Mouse (Mus musculus) limb, embryonic 13.5 days (tissue): ENCODE results near the gene Aldh3a1. TPM values are rescaled to one million over a fixed set of nuclear protein-coding genes. Genes with fewer than 3 reads are reported as not detected.
A peak's percentile ranks its signal among the peaks of the same experiment; 100 is the strongest.

Source experiments
- ATAC-seq: fragments of 200-750 bp; cut with Nextera tagmentation; 2 replicates; pipeline ENCODE4 v1.8.0; 2017; ENCODE audit warnings: low read depth, moderate number of reproducible peaks, moderate TSS enrichment; ENCODE audit not compliant: low FRiP score
- H3K27ac ChIP-seq: fragments of 300-500 bp; sonication (generic); 2 replicates; pipeline ENCODE4 v1.5.1; 2015; ENCODE audit warnings: inconsistent platforms, mild to moderate bottlenecking, moderate library complexity
- H3K27me3 ChIP-seq: fragments of 300-500 bp; sonication (generic); 2 replicates; pipeline ENCODE4 v1.6.1; 2015; ENCODE audit warnings: mild to moderate bottlenecking, inconsistent platforms
- H3K36me3 ChIP-seq: fragments of 300-500 bp; sonication (generic); 2 replicates; pipeline ENCODE4 v1.6.1; 2015; ENCODE audit warnings: inconsistent platforms, mild to moderate bottlenecking, moderate library complexity
- H3K4me1 ChIP-seq: fragments of 300-500 bp; sonication (generic); 2 replicates; pipeline ENCODE4 v1.6.1; 2015; ENCODE audit warnings: inconsistent platforms
- H3K4me2 ChIP-seq: fragments of 300-500 bp; sonication (generic); replicated peaks from 2 replicates; pipeline ENCODE4 v1.6.1; 2015; ENCODE audit warnings: inconsistent platforms, mild to moderate bottlenecking, moderate library complexity
- H3K4me3 ChIP-seq: fragments of 300-500 bp; sonication (generic); 2 replicates; pipeline ENCODE4 v1.5.1; 2015; ENCODE audit warnings: moderate library complexity, mild to moderate bottlenecking, inconsistent platforms
- H3K9ac ChIP-seq: fragments of 300-500 bp; sonication (generic); 2 replicates; pipeline ENCODE4 v1.6.1; 2015; ENCODE audit warnings: mild to moderate bottlenecking, inconsistent platforms
- H3K9me3 ChIP-seq: fragments of 300-500 bp; sonication (generic); 2 replicates; pipeline ENCODE4 v1.6.1; 2016; ENCODE audit warnings: inconsistent platforms
- WGBS: fragments of 180-500 bp; shearing (Covaris S2); methylation state at CpG from one replicate; pipeline ENCODE4 v1.1.7; 2015; 5-methylcytosine and 5-hydroxymethylcytosine counted together
- polyA plus RNA-seq: library from polyadenylated mRNA; unstranded; fragments of >200 nt; fragmentation: Nextera tagmentation; extraction: Ambion mirVana; gene quantifications from 2 replicates; pipeline ENCODE4 v1.2.1, GENCODE M21; 2015

Gene Aldh3a1
- polyA plus RNA-seq, 1 experiment from 2014 or later = 0.36 TPM

DNA sequence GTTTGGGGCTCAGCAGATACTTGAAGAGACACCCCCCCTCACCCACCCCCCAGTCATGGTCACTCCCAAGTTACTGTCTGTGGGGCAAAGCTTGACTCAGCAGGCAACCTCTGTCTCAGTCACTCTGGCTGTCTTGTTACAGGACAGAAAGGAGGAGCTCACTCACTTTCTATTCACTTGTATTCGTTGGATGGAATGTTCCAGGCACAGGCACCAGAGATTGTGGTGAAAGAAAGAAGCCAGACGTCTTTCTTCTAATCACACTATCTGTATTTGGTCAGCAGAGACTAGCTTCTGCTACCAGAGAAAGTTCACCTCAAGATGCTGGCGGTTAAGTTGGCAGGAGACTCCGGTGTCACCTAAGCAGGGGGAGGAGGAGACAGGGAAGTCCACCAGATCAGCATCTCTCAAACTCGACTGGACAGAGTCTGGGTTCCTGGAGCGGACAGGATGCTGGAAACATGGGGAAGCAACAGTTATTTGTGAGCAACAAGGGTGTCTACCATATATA, 17.0 kb downstream of the Aldh3a1 start:
- Histone ChIP-seq H3K4me3 (no peak overlapping the region), H3K9me3 (no peaks in the 10 kb centered on the region), H3K36me3 (no peaks in the 10 kb centered on the region), H3K4me1 (no peaks in the 10 kb centered on the region), H3K4me2 (no peak overlapping the region), H3K27me3 (no peaks in the 10 kb centered on the region), H3K9ac (no peak overlapping the region), H3K27ac (no peak overlapping the region)
- ATAC-seq = no peak
- 81% methylated on average over 6 of the region's 6 CpGs for WGBS

DNA sequence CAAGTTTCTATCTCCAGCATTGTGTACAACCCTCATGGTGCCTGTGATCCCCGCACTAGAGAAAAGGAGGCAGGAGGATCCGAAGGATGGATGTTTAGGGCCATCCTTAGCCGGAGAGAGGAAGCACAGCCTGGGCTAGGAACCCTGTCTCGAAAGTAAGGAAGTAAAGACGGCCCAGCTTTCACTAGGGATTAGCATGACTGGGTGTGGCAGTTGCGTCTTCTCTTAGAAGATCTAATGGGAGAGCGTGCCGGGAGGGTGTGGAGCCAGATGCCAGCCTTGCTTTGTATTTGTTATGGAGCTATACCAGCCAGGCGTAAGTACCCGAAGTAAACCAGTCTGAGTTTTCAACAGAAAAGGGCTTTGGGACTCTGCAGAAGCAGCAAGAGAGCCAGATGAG, 17.6 kb downstream of the Aldh3a1 start:
- Histone ChIP-seq H3K36me3 (no peaks in the 10 kb centered on the region), H3K4me1 (no peaks in the 10 kb centered on the region), H3K27me3 (no peaks in the 10 kb centered on the region), H3K9ac (no peak overlapping the region), H3K9me3 (no peaks in the 10 kb centered on the region), H3K4me2 (no peak overlapping the region), H3K27ac (no peak overlapping the region), H3K4me3 (no peak overlapping the region)
- 86% methylated on average over 10 of the region's 10 CpGs for WGBS
- no peak for ATAC-seq

- H3K9me3 ChIP-seq = no peaks in the 10 kb centered on the region
- no peaks in the 10 kb centered on the region for H3K4me1 ChIP-seq
- H3K4me3 ChIP-seq = no peak overlapping the region
- no peak overlapping the region for H3K9ac ChIP-seq
- no peak overlapping the region for H3K27ac ChIP-seq
- H3K27me3 ChIP-seq = no peaks in the 10 kb centered on the region
- no peak for ATAC-seq
- no peak overlapping the region for H3K4me2 ChIP-seq
- 80% methylated on average over 4 of the region's 4 CpGs for WGBS
- no peaks in the 10 kb centered on the region for H3K36me3 ChIP-seq
Measured at GRCm38 (mm10) chr11:61225511-61225910, 18.2 kb downstream of the Aldh3a1 start.

DNA sequence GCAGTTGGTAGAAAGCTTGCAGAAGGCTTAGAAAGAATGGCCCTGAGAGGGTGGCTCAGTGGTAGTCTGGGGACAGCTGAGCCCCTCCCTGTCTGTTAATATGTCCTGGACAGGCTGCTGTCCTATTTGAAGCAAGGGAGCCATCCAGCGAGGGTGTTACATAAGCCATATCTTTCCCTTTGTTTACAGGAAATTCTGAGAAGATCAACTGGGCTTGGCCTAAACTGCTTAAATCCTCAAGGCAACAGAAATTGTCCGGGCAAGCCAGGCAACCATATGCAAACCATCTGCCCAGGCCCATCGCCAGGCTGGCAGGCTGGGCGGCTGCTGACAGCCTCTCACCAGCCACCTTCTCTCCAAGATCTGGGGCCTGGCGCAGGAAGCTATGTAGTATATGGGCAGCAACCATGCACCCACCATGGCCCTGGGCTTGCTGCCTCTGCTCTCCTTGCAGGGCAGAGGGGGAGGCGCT, 18.6 kb downstream of the Aldh3a1 start:
- no peak for ATAC-seq
- H3K36me3 ChIP-seq = no peaks in the 10 kb centered on the region

DNA sequence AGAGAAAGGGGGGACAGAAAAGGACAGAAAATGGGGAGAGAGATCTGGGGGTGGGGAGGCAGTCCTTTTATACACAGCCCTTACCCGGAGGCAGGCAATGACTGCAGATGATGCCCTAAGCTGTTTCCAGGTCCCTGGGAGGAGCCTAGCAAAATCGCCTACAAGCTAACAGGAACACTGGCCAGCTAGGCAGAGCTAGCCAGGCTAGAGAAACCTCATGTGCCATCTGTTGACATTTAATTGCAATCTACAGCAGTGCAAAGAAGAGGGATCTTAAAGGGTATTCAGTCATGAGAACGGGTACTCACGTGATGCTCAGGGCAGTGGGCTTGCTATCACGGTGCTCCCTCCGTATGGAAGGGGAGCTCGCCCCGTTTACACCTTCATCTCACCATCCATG, 20.5 kb downstream of the Aldh3a1 start:
- Histone ChIP-seq H3K36me3 (no peaks in the 10 kb centered on the region), H3K9me3 (no peaks in the 10 kb centered on the region), H3K27me3 (no peaks in the 10 kb centered on the region), H3K4me2 (no peak overlapping the region), H3K27ac (no peak overlapping the region), H3K4me1 (peaks cover 16% of the 10 kb centered on the region), H3K4me3 (no peak overlapping the region), H3K9ac (no peak overlapping the region)
- 77% methylated on average over 8 of the region's 8 CpGs for WGBS
- ATAC-seq = no peak

More for the DNA sequence above, 18.6 kb downstream of the Aldh3a1 start:
- H3K4me1 ChIP-seq = peaks cover 2% of the 10 kb centered on the region
- H3K4me3 ChIP-seq = no peak overlapping the region
- H3K9ac ChIP-seq = no peak overlapping the region
- no peak overlapping the region for H3K27ac ChIP-seq
- H3K9me3 ChIP-seq = no peaks in the 10 kb centered on the region
- no peaks in the 10 kb centered on the region for H3K27me3 ChIP-seq
- H3K4me2 ChIP-seq = no peak overlapping the region
- WGBS = 77% methylated on average over 6 of the region's 6 CpGs

GRCm38 (mm10) chr11:61228406-61228805, 21.1 kb downstream of the Aldh3a1 start:
- no peaks in the 10 kb centered on the region for H3K36me3 ChIP-seq
- H3K9ac ChIP-seq = no peak overlapping the region
- no peak overlapping the region for H3K4me3 ChIP-seq
- no peak for ATAC-seq
- H3K27ac ChIP-seq = no peak overlapping the region
- no peaks in the 10 kb centered on the region for H3K9me3 ChIP-seq
- 70% methylated on average over 3 of the region's 3 CpGs for WGBS
- peaks cover 22% of the 10 kb centered on the region for H3K4me1 ChIP-seq
- no peaks in the 10 kb centered on the region for H3K27me3 ChIP-seq
- H3K4me2 ChIP-seq = no peak overlapping the region

DNA sequence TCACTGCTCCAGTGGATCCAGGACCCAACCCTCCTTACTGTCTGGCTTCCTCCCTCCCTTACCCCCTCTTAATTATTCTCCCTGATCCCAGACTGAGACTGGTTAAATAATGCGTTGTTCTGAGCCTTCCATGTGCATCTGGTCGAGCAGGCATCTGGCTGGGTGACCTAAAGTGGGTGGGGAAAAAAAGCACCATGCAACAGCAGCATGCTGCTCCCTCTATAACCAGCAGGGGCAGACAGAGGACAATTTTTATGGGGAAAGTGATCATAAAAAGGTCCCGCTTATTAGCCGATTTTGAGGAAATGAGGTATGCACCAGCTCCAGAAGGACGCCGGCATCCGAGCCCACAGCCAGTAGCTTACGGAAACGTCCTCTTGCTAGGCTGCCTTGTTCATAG, 24.0 kb downstream of the Aldh3a1 start:
- Histone ChIP-seq H3K4me1 (peaks cover 32% of the 10 kb centered on the region), H3K36me3 (no peaks in the 10 kb centered on the region), H3K9ac (no peak overlapping the region), H3K27me3 (no peaks in the 10 kb centered on the region), H3K4me2 (peak overlapping the region; percentile 53), H3K4me3 (peak overlapping the region; percentile 17; the same call in 1 of the 2 replicates), H3K9me3 (no peaks in the 10 kb centered on the region), H3K27ac (peak overlapping the region; percentile 28)
- WGBS = 3% methylated on average over 9 of the region's 9 CpGs
- ATAC-seq = peak; percentile 79

GRCm38 (mm10) chr11:61234174-61234573, 26.8 kb downstream of the Aldh3a1 start:
- Histone ChIP-seq H3K27ac (no peak overlapping the region), H3K27me3 (no peaks in the 10 kb centered on the region), H3K9me3 (no peaks in the 10 kb centered on the region), H3K36me3 (no peaks in the 10 kb centered on the region), H3K9ac (no peak overlapping the region), H3K4me2 (no peak overlapping the region), H3K4me1 (peaks cover 32% of the 10 kb centered on the region), H3K4me3 (no peak overlapping the region)
- 31% methylated on average over 5 of the region's 5 CpGs for WGBS
- no peak for ATAC-seq

- H3K27me3 ChIP-seq = no peaks in the 10 kb centered on the region
- WGBS = 82% methylated on average over 3 of the region's 3 CpGs
- H3K4me1 ChIP-seq = peaks cover 30% of the 10 kb centered on the region
- ATAC-seq = no peak
- no peak overlapping the region for H3K9ac ChIP-seq
- no peak overlapping the region for H3K27ac ChIP-seq
- H3K4me2 ChIP-seq = no peak overlapping the region
- no peaks in the 10 kb centered on the region for H3K36me3 ChIP-seq
- no peaks in the 10 kb centered on the region for H3K9me3 ChIP-seq
- H3K4me3 ChIP-seq = no peak overlapping the region
Measured at GRCm38 (mm10) chr11:61236015-61236414, 28.7 kb downstream of the Aldh3a1 start.

DNA sequence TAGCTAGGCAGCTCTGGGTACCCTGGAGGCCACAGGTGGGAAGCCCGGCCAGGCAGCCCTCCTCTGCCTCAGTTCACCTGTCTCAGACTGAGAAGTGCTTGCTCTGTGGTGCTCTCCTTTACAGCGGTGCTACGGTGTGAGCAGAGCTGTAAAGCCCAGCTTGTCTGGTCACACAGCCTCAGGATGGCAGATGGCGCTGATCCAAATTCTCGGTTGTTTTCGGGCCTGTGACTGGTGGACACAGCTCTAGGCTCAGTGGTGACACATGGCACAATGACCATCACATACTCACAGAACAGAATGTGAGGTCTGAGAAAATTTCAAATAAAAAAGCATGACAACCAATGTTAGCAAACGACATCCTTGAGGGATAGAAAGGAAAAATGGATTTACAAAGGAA, 37.1 kb downstream of the Aldh3a1 start:
- no peak overlapping the region for H3K4me3 ChIP-seq
- H3K9ac ChIP-seq = no peak overlapping the region
- H3K9me3 ChIP-seq = no peaks in the 10 kb centered on the region
- H3K36me3 ChIP-seq = peaks cover 43% of the 10 kb centered on the region
- no peak for ATAC-seq
- 83% methylated on average over 7 of the region's 7 CpGs for WGBS
- no peaks in the 10 kb centered on the region for H3K27me3 ChIP-seq
- H3K4me2 ChIP-seq = no peak overlapping the region
- no peak overlapping the region for H3K27ac ChIP-seq
- H3K4me1 ChIP-seq = no peaks in the 10 kb centered on the region

DNA sequence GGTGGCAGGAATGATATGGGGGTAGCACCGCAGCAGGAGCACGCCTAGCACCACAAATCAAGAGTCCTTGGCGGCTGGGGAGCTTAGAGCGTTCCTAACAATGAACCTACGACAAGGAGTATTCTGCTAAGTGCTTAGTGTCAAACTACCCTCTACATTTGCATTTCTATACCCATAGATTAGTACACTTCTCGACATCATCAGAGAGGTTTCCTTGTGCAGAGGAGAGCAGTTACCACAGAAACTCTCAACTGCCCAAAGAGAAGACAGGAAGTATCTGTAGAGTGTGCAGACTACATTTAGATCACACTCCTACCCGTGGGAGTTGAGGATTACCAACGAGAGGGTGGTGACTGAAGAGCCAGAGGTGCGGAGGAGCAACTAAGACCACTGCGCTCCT, 44.4 kb downstream of the Aldh3a1 start:
- Histone ChIP-seq H3K27me3 (no peaks in the 10 kb centered on the region), H3K4me2 (no peak overlapping the region), H3K27ac (no peak overlapping the region), H3K9me3 (no peaks in the 10 kb centered on the region), H3K4me1 (no peaks in the 10 kb centered on the region), H3K4me3 (no peak overlapping the region), H3K36me3 (peaks cover 82% of the 10 kb centered on the region), H3K9ac (no peak overlapping the region)
- 87% methylated on average over 10 of the region's 10 CpGs for WGBS
- no peak for ATAC-seq

GRCm38 (mm10) chr11:61252807-61253206, 45.5 kb downstream of the Aldh3a1 start:
- 92% methylated on average over 12 of the region's 12 CpGs for WGBS
- no peak overlapping the region for H3K4me3 ChIP-seq
- H3K4me1 ChIP-seq = no peaks in the 10 kb centered on the region
- no peak overlapping the region for H3K9ac ChIP-seq
- H3K4me2 ChIP-seq = no peak overlapping the region
- no peak for ATAC-seq
- H3K27me3 ChIP-seq = no peaks in the 10 kb centered on the region
- no peaks in the 10 kb centered on the region for H3K9me3 ChIP-seq
- H3K27ac ChIP-seq = no peak overlapping the region
- H3K36me3 ChIP-seq = peaks cover 88% of the 10 kb centered on the region

GRCm38 (mm10) chr11:61259106-61259505, 51.8 kb downstream of the Aldh3a1 start:
- H3K27ac ChIP-seq = no peak overlapping the region
- H3K9ac ChIP-seq = no peak overlapping the region
- H3K4me3 ChIP-seq = no peak overlapping the region
- no peaks in the 10 kb centered on the region for H3K4me1 ChIP-seq
- no peak for ATAC-seq
- no peak overlapping the region for H3K4me2 ChIP-seq
- no peaks in the 10 kb centered on the region for H3K9me3 ChIP-seq
- WGBS = 93% methylated on average over 6 of the region's 6 CpGs
- no peaks in the 10 kb centered on the region for H3K27me3 ChIP-seq
- H3K36me3 ChIP-seq = peaks cover 81% of the 10 kb centered on the region
